Mouse (Mus musculus) G1E (cell line): ENCODE results near the gene Tac1.

Experiments
- CTCF ChIP-seq: IDR thresholded peaks from 2 replicates; pipeline ENCODE4 v1.5.1; 2012; ENCODE audit warnings: low read depth, low read length, inconsistent platforms, mixed read lengths
- GATA1 ChIP-seq: IDR thresholded peaks from 2 replicates; pipeline ENCODE4 v1.6.1; 2012; ENCODE audit warnings: borderline replicate concordance, low read length, inconsistent platforms, mixed read lengths

- TF ChIP-seq CTCF (no peak), GATA1 (no peak)
Observed at GRCm38 (mm10) chr6:7600228-7600627, 45.5 kb downstream of the Tac1 start.
